Mouse (Mus musculus) left cerebral cortex, postnatal 10 days (tissue): Measurements from ENCODE around the gene Prkd3. TPM values are rescaled to one million over a fixed set of nuclear protein-coding genes. Genes with fewer than 3 reads are reported as not detected.

ENCODE experiments used
- total RNA-seq, 2 experiments: library from RNA; stranded (reverse); gene quantifications; 2 replicates each; pipeline ENCODE4 v1.2.3; 2021

Prkd3 gene
- total RNA-seq, 2 experiments from 2014 or later, result 11.0 to 11.4 TPM

Other genes with a start within 250 kb of the Prkd3 start
- 10 to 100 TPM; 50.0 to 51.1 TPM for gene Heatr5b, start 185.5 kb downstream of the Prkd3 start, total RNA-seq
- 10 to 100 TPM; 33.3 to 33.7 TPM for gene Gpatch11, start 185.2 kb downstream of the Prkd3 start, total RNA-seq
- gene Eif2ak2, start 138.2 kb downstream of the Prkd3 start, total RNA-seq, result 1 to 10 TPM; 5.0 to 7.2 TPM
- gene Sult6b1, start 113.8 kb downstream of the Prkd3 start, total RNA-seq, result not detected
- gene Cebpzos, start 104.3 kb downstream of the Prkd3 start, total RNA-seq, result 10 to 100 TPM; 30.8 to 36.1 TPM
- 10 to 100 TPM; 33.1 to 34.3 TPM for gene Cebpz, start 83.8 kb downstream of the Prkd3 start, total RNA-seq
- 10 to 100 TPM; 64.3 to 71.6 TPM for gene Ndufaf7, start 83.7 kb downstream of the Prkd3 start, total RNA-seq
- gene Qpct, start 31.1 kb upstream of the Prkd3 start, total RNA-seq, result 10 to 100 TPM; 13.6 to 16.0 TPM